Mouse (Mus musculus) B cell, adult 62 days (primary cell): ENCODE results near the gene Vmn2r65. TPM values are rescaled to one million over a fixed set of nuclear protein-coding genes. Genes with fewer than 3 reads are reported as not detected.

Experiments used
- total RNA-seq: library from RNA; stranded (reverse); gene quantifications from 4 replicates; pipeline ENCODE4 v1.2.4, GENCODE M21; 2023

Vmn2r65 gene
- total RNA-seq, result not detected in 4 replicates

GRCm38 (mm10) chr7:84964015-84964414 is at the start of gene Vmn2r65:
Gene Vmn2r65, minus strand, starts transcription at chr7:84964115.

GRCm38 (mm10) chr7:85012168-85012567 is 48.3 kb upstream of the Vmn2r65 start, which contains the start of gene Vmn2r66:
Gene Vmn2r66, minus strand, starts transcription at chr7:85012268.

Other genes starting within 250 kb of the Vmn2r65 start
- gene Olfr291, start 110.6 kb downstream of the Vmn2r65 start, total RNA-seq, result not detected in 4 replicates
- not detected in 4 replicates for gene Vmn2r66, start 48.2 kb upstream of the Vmn2r65 start, total RNA-seq
- gene Vmn2r67, start 191.9 kb upstream of the Vmn2r65 start, total RNA-seq, result not detected in 4 replicates